Mouse (Mus musculus) megakaryocyte, embryonic 14.5 days (primary cell): ENCODE measurements at regions not wholly inside any gene's neighbourhood (a gene's known extent, or its start where the extent isn't known, plus 50 kb on each side); places are given as distances from the start of the nearest gene placed in this dataset.
"Not testable (repeated sequence)": the region's sequence is repeated elsewhere in the genome, so short reads cannot be mapped to it uniquely, and the experiment has no call there.

ENCODE experiments used
- H3K27me3 ChIP-seq: replicated peaks from 2 replicates; pipeline ENCODE3; 2012; ENCODE audit warnings: inconsistent platforms
- H3K36me3 ChIP-seq: replicated peaks from 2 replicates; pipeline ENCODE3; 2012; ENCODE audit warnings: low read length, inconsistent platforms, mixed read lengths
- H3K4me1 ChIP-seq: 2 replicates; pipeline ENCODE4 v1.6.1; 2012; ENCODE audit warnings: inconsistent platforms
- H3K4me3 ChIP-seq: replicated peaks from 2 replicates; pipeline ENCODE3; 2012; ENCODE audit warnings: moderate library complexity, mild to moderate bottlenecking, inconsistent platforms
- H3K9me3 ChIP-seq: 2 replicates; pipeline ENCODE4 v1.6.1; 2012; ENCODE audit warnings: inconsistent platforms
- FLI1 ChIP-seq: IDR thresholded peaks from 2 replicates; pipeline ENCODE4 v1.6.1; 2012; ENCODE audit warnings: low read length, inconsistent platforms, mixed read lengths
- GATA1 ChIP-seq: IDR thresholded peaks from 3 replicates; pipeline ENCODE4 v1.6.1; 2012; ENCODE audit warnings: mixed read lengths, low read length, inconsistent platforms, borderline replicate concordance

DNA sequence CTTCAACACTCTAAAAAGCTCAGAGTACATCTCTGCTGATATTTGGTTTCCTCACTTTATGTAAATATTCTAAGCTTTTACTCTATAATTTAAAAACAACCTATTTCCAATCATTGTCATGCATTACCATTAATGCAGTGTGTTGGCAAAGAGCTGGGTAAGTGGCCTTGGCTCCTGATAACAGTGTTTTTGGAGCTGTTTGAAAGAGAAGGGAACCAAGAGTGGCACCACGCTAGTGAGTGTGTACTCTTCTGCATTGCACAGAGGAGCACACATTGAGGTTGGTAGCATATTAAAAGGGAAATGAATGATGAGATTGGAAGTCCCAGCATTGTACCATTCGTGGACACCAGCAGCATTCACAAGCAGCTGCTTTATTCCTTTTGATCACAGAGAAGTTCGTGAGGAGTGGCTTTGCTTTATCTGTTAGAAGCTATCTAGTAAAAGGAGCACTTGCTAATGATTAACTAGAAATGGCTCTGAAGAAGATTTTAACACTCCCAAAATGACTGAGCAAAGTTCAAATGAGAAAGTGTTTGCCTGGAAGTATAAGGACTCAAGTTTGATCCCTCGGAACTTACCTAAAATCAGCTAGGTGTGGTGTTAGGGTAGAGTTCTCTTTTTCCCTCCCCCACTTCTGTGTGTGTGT is 284.3 kb upstream of the Tbl1xr1 start:
- H3K9me3 ChIP-seq, result no peaks in the 10 kb centered on the region
- no peaks in the 10 kb centered on the region for H3K27me3 ChIP-seq
- no peak overlapping the region for H3K4me3 ChIP-seq
- no peak for TF ChIP-seq GATA1
- TF ChIP-seq FLI1, result no peak
- no peaks in the 10 kb centered on the region for H3K4me1 ChIP-seq
- no peaks in the 10 kb centered on the region for H3K36me3 ChIP-seq

DNA sequence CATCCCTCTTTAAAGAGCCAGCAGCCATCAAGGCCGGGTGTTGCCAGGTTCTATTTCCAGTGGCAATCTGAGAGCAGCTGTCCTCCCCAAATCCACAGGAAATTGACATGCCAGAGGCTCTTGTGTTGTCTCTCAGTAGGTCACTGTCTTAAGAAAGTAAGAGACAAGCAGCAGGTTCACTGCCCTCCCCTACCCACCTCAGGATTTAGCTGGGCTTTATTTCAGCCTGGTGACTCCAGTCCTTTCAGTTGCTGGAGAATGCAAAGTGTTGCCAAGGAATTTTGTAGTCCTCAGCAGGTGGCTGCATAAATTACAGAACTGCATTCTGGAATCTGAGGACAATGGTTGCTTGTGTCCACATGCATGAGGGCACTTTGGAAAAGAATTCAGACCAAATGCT is 278.3 kb upstream of the Tbl1xr1 start:
- Histone ChIP-seq H3K4me3 (no peak overlapping the region), H3K36me3 (no peaks in the 10 kb centered on the region), H3K27me3 (no peaks in the 10 kb centered on the region), H3K9me3 (no peaks in the 10 kb centered on the region; the same call in 1 of the 2 replicates), H3K4me1 (no peaks in the 10 kb centered on the region)
- TF ChIP-seq FLI1 (no peak), GATA1 (no peak)

DNA sequence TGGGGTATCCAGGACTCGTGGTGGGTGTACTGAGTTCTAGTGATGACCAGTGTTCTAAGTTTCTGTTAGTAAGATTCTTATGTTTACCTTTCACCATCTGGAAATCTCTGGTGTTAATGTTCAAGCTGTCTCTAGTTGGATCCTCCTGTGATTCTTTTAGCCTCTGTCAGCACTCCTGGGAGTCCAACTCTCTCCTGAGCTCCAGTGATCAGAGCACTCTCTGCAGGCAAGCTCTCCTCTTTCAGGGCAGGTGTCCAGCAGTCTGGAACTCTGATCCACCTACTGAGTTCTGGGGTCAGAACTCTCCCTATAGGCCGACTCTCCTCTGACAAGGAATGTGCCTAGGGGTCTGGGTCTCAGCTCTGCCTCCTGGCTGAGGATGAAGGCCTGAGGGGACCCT is 272.6 kb upstream of the Tbl1xr1 start:
- not testable (repeated sequence) for H3K4me3 ChIP-seq, H3K4me1 ChIP-seq, H3K9me3 ChIP-seq, H3K27me3 ChIP-seq, H3K36me3 ChIP-seq

DNA sequence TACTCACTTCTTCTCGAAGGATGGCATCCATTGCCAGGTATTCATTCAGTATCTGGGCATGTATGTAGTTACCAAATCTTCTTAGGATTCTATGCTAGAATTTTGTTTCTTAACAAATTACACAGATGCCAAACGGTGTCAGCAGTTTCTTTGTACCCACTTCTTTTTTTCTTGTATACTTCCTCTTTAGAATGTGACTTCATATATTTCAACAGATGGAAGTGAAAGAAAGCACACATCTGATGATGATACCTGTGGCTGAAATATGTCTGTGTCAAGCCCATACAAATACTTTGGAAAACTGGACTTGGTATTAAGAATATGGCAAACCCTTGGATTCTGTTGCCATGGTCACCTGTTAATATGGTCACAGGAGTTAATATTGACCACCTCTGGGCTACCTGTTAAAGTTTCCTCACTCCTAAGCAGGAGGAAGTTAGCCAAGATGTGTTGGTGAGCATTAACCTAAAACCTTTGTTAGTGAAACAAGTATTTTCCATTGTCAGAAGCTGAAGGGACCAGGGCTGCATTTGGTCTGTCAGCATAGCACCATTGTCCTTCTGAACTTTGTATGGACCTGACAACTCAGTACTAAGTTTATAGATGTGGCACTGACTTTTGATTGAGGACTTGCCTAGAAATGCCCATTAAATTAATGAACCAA is 269.8 kb upstream of the Tbl1xr1 start:
- Histone ChIP-seq H3K9me3 (no peaks in the 10 kb centered on the region), H3K27me3 (no peaks in the 10 kb centered on the region), H3K4me3 (no peak overlapping the region), H3K4me1 (0 out of 2 replicates have a peak, but pooled peaks cover 3% of the 10 kb centered on the region), H3K36me3 (no peaks in the 10 kb centered on the region)
- TF ChIP-seq GATA1 (no peak), FLI1 (no peak)

DNA sequence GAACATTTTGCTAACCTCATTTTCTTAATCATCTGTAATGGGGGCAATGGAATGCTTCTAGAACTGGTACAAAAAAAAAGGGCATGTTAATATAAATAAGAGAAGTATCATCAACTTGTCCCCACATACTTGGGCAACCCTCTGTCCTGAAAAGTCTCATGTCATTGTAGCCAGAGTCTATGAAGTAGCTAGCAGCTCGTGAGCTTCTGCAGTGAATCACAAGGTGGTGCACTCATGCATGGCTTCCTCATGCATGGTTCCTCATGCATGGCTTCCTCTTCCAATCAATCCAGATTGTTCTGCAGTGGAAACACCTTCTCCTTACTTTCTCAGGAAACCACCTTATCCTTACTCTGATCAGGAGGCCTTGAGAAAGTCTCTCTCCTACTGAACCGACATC is 267.9 kb upstream of the Tbl1xr1 start:
- TF ChIP-seq FLI1 (no peak), GATA1 (no peak)
- Histone ChIP-seq H3K36me3 (no peaks in the 10 kb centered on the region), H3K4me3 (no peak overlapping the region), H3K4me1 (0 out of 2 replicates have a peak, but pooled peaks cover 3% of the 10 kb centered on the region), H3K9me3 (no peaks in the 10 kb centered on the region), H3K27me3 (no peaks in the 10 kb centered on the region)

DNA sequence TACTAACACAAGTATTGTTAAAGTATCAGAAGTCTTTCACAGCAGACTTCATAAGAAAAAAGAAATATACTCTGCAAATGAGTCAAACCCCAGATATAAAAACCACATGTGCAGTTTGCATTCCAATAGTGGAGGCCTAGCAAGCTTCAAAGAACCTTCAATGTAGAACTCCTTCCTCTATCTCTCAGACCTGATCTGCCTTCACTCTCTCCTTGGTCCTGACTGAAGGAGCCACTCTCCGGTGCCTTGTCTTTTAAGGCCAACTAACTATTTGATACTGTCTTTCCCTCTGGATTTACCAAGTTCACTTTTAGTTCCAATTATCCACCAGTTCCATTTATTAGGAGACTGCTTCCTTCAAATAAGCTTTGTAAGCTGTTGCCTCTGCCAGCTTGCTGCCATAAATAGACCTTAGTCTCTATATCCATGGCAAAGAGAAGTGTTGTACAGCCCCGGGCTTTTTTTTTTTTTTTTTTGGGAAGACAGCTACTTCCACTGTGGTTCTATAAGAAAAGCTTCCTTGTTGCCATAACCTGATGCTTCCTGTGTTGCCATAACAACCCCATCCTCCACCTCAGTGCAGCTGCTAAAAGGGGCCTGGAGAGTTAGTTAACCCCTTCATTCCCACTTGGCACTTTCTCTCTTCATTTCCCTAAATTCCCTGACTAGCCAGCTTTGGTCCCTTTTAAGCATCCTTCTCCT is 266.5 kb upstream of the Tbl1xr1 start:
- H3K4me1 ChIP-seq, result 0 out of 2 replicates have a peak, but pooled peaks cover 3% of the 10 kb centered on the region
- H3K4me3 ChIP-seq, result no peak overlapping the region
- TF ChIP-seq FLI1, result no peak
- TF ChIP-seq GATA1, result no peak
- no peaks in the 10 kb centered on the region for H3K9me3 ChIP-seq
- no peaks in the 10 kb centered on the region for H3K36me3 ChIP-seq
- H3K27me3 ChIP-seq, result no peaks in the 10 kb centered on the region

DNA sequence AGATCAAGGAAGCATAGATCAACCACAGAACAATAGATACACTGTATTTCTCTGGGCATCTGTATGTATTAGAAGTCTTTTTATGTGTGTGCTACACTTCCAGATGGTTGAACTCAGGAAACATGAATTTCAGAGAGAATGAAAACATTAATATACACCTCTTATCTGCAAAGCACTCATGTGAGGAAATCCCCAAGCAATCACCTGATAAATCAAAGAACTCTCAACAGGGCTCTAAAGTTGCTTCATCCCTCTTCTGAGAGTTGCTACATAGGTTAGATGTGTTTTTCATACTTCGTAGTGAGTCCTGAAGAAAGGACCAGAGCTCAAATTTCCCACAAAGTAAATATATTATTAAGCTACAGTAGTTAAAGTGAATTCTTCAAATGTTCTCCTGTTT is 263.1 kb upstream of the Tbl1xr1 start:
- H3K36me3 ChIP-seq, result peaks cover 3% of the 10 kb centered on the region
- H3K4me3 ChIP-seq, result no peak overlapping the region
- H3K4me1 ChIP-seq, result peaks cover 5% of the 10 kb centered on the region; the same call in 1 of the 2 replicates
- H3K27me3 ChIP-seq, result no peaks in the 10 kb centered on the region
- TF ChIP-seq GATA1 (no peak), FLI1 (no peak)
- peaks cover 11% of the 10 kb centered on the region for H3K9me3 ChIP-seq

DNA sequence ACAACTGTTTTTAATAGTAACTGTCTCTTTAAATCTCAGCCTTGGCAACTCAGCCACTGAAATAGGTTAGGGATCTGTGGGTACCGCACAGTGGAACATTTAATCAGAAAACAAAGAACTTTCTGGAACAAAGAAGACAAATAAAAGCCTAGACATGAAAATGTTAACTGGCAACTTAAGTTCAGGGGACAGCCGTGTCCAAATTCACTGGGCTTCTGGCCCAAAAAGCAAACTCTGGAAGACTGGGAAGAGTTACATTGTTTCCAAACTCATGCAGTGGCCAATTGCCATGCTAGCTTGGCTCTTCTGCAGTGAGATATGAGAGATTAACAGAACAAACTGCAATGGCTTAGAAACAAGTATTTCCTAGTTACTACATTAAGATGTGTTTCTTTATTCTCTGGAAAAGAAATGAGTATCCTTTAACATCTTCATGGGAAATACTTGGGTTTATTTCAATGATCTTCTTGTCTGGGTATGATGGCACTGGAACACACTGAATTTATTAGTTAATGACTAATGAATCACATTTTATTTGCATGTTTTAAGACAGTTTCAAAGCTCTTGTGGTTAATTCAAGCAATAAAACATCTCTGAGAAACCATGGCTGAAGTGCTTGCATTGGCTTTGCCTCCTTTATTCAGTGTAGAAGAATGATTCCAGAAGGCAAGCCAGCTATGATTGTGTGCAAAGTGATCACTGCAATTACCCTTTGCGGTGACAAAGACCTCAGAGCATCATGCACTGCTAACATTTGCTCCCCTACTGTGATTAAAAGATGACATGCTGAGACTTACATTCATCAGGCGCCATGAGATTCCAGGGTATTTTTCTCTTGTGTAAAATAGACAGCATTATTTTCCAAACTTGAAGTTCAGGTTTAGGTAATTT is 259.2 kb upstream of the Tbl1xr1 start:
- Histone ChIP-seq H3K4me3 (no peak overlapping the region), H3K9me3 (peaks cover 11% of the 10 kb centered on the region), H3K4me1 (peaks cover 9% of the 10 kb centered on the region; the same call in 1 of the 2 replicates), H3K27me3 (no peaks in the 10 kb centered on the region), H3K36me3 (peaks cover 3% of the 10 kb centered on the region)
- TF ChIP-seq FLI1 (no peak), GATA1 (no peak)

DNA sequence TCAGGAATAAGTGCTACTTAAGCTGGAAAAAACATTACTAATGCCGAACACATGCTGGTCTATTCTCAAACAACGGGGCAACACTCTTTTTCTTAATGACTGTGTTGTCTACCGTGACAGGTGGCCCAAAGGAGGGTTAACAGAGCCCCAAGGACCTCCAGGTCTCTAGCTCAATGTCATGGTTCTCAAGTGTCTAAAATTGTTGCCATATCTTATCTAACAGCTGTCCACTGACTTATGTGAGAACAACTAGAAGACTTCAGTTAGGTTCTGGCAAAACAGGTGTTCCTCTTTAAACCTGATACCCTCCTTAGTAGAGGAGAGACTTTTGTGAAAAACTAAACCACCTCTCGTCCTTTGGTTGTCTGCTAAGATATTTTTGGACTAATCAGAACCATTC is 257.4 kb upstream of the Tbl1xr1 start:
- H3K9me3 ChIP-seq, result peaks cover 11% of the 10 kb centered on the region
- no peak overlapping the region for H3K4me3 ChIP-seq
- TF ChIP-seq FLI1 (no peak), GATA1 (no peak)
- H3K4me1 ChIP-seq, result peaks cover 16% of the 10 kb centered on the region
- H3K27me3 ChIP-seq, result no peaks in the 10 kb centered on the region
- H3K36me3 ChIP-seq, result peaks cover 3% of the 10 kb centered on the region

DNA sequence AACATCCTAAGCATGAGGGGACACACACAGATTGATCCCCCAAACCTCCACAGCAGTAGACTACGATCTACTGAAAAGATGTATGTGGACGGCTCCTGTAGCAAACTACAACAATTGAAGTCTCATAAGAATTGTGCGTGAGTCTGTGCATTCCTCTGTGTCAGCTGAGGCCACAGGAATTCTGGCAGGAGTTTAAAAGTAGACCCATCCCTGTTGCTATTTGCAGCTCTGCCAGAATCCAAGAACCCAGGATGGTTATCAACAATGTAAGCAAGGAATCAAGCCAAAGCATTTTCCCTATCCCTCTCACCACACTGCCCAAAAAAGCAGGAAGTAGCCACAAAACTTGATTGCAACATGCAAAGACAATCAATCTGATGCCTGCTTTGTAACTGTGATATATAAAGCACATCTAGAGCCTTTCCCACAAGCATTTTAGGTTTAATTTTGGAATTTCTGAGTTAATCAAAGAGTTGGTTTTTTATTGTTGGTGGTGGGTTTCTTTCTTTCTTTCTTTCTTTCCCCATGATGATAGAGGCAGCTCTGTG is 256.3 kb upstream of the Tbl1xr1 start:
- H3K4me3 ChIP-seq, result no peak overlapping the region
- peaks cover 3% of the 10 kb centered on the region for H3K36me3 ChIP-seq
- no peak for TF ChIP-seq GATA1
- no peak for TF ChIP-seq FLI1
- peaks cover 11% of the 10 kb centered on the region for H3K9me3 ChIP-seq
- H3K27me3 ChIP-seq, result no peaks in the 10 kb centered on the region
- H3K4me1 ChIP-seq, result peaks cover 27% of the 10 kb centered on the region
